Mouse (Mus musculus): ENCODE results near the gene Sept5.

DNA sequence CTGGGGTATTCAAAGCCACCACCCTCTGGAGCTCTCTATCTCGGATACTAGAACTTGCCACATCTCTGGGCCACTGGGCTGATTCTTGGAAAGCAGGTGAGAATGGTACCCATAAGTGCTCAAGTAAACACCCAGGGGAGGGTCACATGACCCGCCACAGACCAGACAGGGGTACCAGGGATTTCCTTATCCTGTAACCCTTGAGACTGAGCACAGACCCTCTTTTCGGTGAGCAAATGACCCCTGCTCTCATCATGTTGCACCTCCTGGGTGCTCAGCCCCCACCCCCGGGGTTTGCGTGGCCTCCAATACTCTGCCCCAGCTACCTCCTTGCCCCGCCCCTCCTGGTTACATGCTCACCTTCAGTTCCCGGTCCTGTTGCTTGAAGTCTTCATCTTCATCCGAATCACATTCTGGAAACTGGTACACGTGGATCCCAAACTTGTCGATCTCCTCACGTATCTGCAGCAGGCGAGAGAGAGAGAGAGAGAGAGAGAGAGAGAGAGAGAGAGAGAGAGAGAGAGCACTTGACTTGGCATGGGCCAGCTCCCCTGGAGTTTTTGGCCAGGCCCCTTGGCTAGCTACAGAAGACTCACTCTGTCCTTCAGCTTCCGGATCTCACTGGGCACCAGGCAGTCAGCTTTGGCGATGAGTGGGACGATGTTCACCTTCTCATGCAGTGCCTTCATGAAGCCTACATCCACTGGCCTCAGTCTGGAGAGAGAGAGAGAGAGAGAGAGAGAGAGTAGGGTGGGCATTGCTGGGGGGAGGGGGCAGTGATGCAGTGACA is 5.8 kb downstream of the Sept5 start:
- TF ChIP-seq CTCF (IDR thresholded peaks at IDR 0.05; ENCODE audit: low read depth) (no peak), EP300 (IDR thresholded peaks at IDR 0.05; ENCODE audit: low read depth) (no peak)

Measured in heart, postnatal 0 days (tissue).